Mouse (Mus musculus): ENCODE data around the gene Glis1. TPM values are rescaled to one million over a fixed set of nuclear protein-coding genes. Genes with fewer than 3 reads are reported as not detected.

The Glis1 gene
- polyA plus RNA-seq, 1 experiment = 0.21 TPM

- H3K4me1 ChIP-seq (ENCODE audit: control insufficient read depth) = no peaks in the 10 kb centered on the region
- TF ChIP-seq TAL1 (IDR thresholded peaks at IDR 0.05; ENCODE audit: low read length) = no peak
- no peak for TF ChIP-seq GATA1 (IDR thresholded peaks at IDR 0.05; ENCODE audit: low read length)
- peaks cover 2% of the 10 kb centered on the region; the same call in 1 of the 2 replicates for H3K27me3 ChIP-seq (ENCODE audit: control insufficient read depth)
- H3K9me3 ChIP-seq (ENCODE audit: control insufficient read depth, low read length) = no peaks in the 10 kb centered on the region
- no peak overlapping the region for H3K4me3 ChIP-seq (replicated peaks)
- no peaks in the 10 kb centered on the region for H3K36me3 ChIP-seq (ENCODE audit: control insufficient read depth)
These were observed 49.8 kb downstream of the Glis1 start for GRCm38 (mm10) chr4:107484221-107484575.

GRCm38 (mm10) chr4:107485903-107486302, 51.5 kb downstream of the Glis1 start:
- Histone ChIP-seq H3K4me1 (ENCODE audit: control insufficient read depth) (no peaks in the 10 kb centered on the region), H3K36me3 (ENCODE audit: control insufficient read depth) (no peaks in the 10 kb centered on the region), H3K9me3 (ENCODE audit: control insufficient read depth, low read length) (no peaks in the 10 kb centered on the region), H3K4me3 (replicated peaks) (no peak overlapping the region), H3K27me3 (ENCODE audit: control insufficient read depth) (peaks cover 2% of the 10 kb centered on the region; the same call in 1 of the 2 replicates)
- TF ChIP-seq GATA1 (IDR thresholded peaks at IDR 0.05; ENCODE audit: low read length) = no peak

GRCm38 (mm10) chr4:107489121-107489840, 54.9 kb downstream of the Glis1 start:
- Histone ChIP-seq H3K36me3 (ENCODE audit: control insufficient read depth) (no peaks in the 10 kb centered on the region), H3K4me3 (replicated peaks) (no peak overlapping the region), H3K27me3 (ENCODE audit: control insufficient read depth) (no peaks in the 10 kb centered on the region), H3K9me3 (ENCODE audit: control insufficient read depth, low read length) (no peaks in the 10 kb centered on the region), H3K4me1 (ENCODE audit: control insufficient read depth) (no peaks in the 10 kb centered on the region)
- no peak for TF ChIP-seq GATA1 (IDR thresholded peaks at IDR 0.05; ENCODE audit: low read length)
- TF ChIP-seq TAL1 (IDR thresholded peaks at IDR 0.05; ENCODE audit: low read length) = no peak

GRCm38 (mm10) chr4:107492991-107493390, 58.6 kb downstream of the Glis1 start:
- no peak overlapping the region for H3K4me3 ChIP-seq (replicated peaks)
- TF ChIP-seq GATA1 (IDR thresholded peaks at IDR 0.05; ENCODE audit: low read length) (no peak), TAL1 (IDR thresholded peaks at IDR 0.05; ENCODE audit: low read length) (no peak)
- no peaks in the 10 kb centered on the region for H3K9me3 ChIP-seq (ENCODE audit: control insufficient read depth, low read length)
- no peaks in the 10 kb centered on the region for H3K27me3 ChIP-seq (ENCODE audit: control insufficient read depth)
- no peaks in the 10 kb centered on the region for H3K36me3 ChIP-seq (ENCODE audit: control insufficient read depth)
- no peaks in the 10 kb centered on the region for H3K4me1 ChIP-seq (ENCODE audit: control insufficient read depth)

- no peaks in the 10 kb centered on the region for H3K36me3 ChIP-seq (ENCODE audit: control insufficient read depth)
- H3K9me3 ChIP-seq (ENCODE audit: control insufficient read depth, low read length) = no peaks in the 10 kb centered on the region
- H3K4me3 ChIP-seq (replicated peaks) = no peak overlapping the region
- no peaks in the 10 kb centered on the region for H3K27me3 ChIP-seq (ENCODE audit: control insufficient read depth)
- no peak for TF ChIP-seq TAL1 (IDR thresholded peaks at IDR 0.05; ENCODE audit: low read length)
- TF ChIP-seq GATA1 (IDR thresholded peaks at IDR 0.05; ENCODE audit: low read length) = no peak
- H3K4me1 ChIP-seq (ENCODE audit: control insufficient read depth) = no peaks in the 10 kb centered on the region
These were observed 61.5 kb downstream of the Glis1 start for GRCm38 (mm10) chr4:107495751-107496430.

GRCm38 (mm10) chr4:107497430-107497935, 63.1 kb downstream of the Glis1 start:
- H3K27me3 ChIP-seq (ENCODE audit: control insufficient read depth) = no peaks in the 10 kb centered on the region
- H3K9me3 ChIP-seq (ENCODE audit: control insufficient read depth, low read length) = no peaks in the 10 kb centered on the region
- no peaks in the 10 kb centered on the region for H3K36me3 ChIP-seq (ENCODE audit: control insufficient read depth)
- H3K4me3 ChIP-seq (replicated peaks) = no peak overlapping the region
- TF ChIP-seq GATA1 (IDR thresholded peaks at IDR 0.05; ENCODE audit: low read length) (no peak), TAL1 (IDR thresholded peaks at IDR 0.05; ENCODE audit: low read length) (no peak)
- no peaks in the 10 kb centered on the region for H3K4me1 ChIP-seq (ENCODE audit: control insufficient read depth)

GRCm38 (mm10) chr4:107502601-107503051, 68.2 kb downstream of the Glis1 start:
- H3K4me3 ChIP-seq (replicated peaks) = no peak overlapping the region
- TF ChIP-seq TAL1 (IDR thresholded peaks at IDR 0.05; ENCODE audit: low read length) (no peak), GATA1 (IDR thresholded peaks at IDR 0.05; ENCODE audit: low read length) (no peak)
- H3K36me3 ChIP-seq (ENCODE audit: control insufficient read depth) = no peaks in the 10 kb centered on the region
- H3K4me1 ChIP-seq (ENCODE audit: control insufficient read depth) = no peaks in the 10 kb centered on the region
- no peaks in the 10 kb centered on the region for H3K27me3 ChIP-seq (ENCODE audit: control insufficient read depth)
- H3K9me3 ChIP-seq (ENCODE audit: control insufficient read depth, low read length) = no peaks in the 10 kb centered on the region

- H3K36me3 ChIP-seq (ENCODE audit: control insufficient read depth) = no peaks in the 10 kb centered on the region
- no peaks in the 10 kb centered on the region for H3K27me3 ChIP-seq (ENCODE audit: control insufficient read depth)
- H3K4me1 ChIP-seq (ENCODE audit: control insufficient read depth) = no peaks in the 10 kb centered on the region
- H3K4me3 ChIP-seq (replicated peaks) = no peak overlapping the region
- no peaks in the 10 kb centered on the region for H3K9me3 ChIP-seq (ENCODE audit: control insufficient read depth, low read length)
- TF ChIP-seq TAL1 (IDR thresholded peaks at IDR 0.05; ENCODE audit: low read length) (no peak), GATA1 (IDR thresholded peaks at IDR 0.05; ENCODE audit: low read length) (no peak)
These were observed 80.6 kb downstream of the Glis1 start for GRCm38 (mm10) chr4:107514981-107515380.

- no peak for TF ChIP-seq GATA1 (IDR thresholded peaks at IDR 0.05; ENCODE audit: low read length)
- TF ChIP-seq TAL1 (IDR thresholded peaks at IDR 0.05; ENCODE audit: low read length) = no peak
- Histone ChIP-seq H3K9me3 (ENCODE audit: control insufficient read depth, low read length) (no peaks in the 10 kb centered on the region), H3K4me1 (ENCODE audit: control insufficient read depth) (no peaks in the 10 kb centered on the region), H3K27me3 (ENCODE audit: control insufficient read depth) (no peaks in the 10 kb centered on the region), H3K36me3 (ENCODE audit: control insufficient read depth) (no peaks in the 10 kb centered on the region), H3K4me3 (replicated peaks) (no peak overlapping the region)
These were observed 81.2 kb downstream of the Glis1 start for GRCm38 (mm10) chr4:107515626-107516025.

Measured in erythroblast, embryonic 14.5 days (primary cell).